Comparison of ENCODE assay signal across 10 mouse cellular contexts in genomic region chr11:5540331-5540730, GRCm38 (mm10). TPM values are rescaled to one million over a fixed set of nuclear protein-coding genes. Genes with fewer than 3 reads are reported as not detected.
A peak's percentile ranks its signal among the peaks of the same experiment; 100 is the strongest.
DNase-seq lines count a peak whose midpoint lies in the region; ATAC-seq lines count a peak whose summit lies in the region.
"Had no signal": no experiment of that assay in that cellular context is flagged by ENCODE, and none has a peak within 500 bp of the region (broad histone marks: within the 10 kb centered on the region; RNA-seq: fewer than 3 reads in every experiment).

No protein-coding gene starts in this region.

- H3K9ac ChIP-seq in lung, embryonic 16.5 days (ENCODE audit: low read length), result peak overlapping the region; percentile 98; the same call in 1 of the 2 replicates
- no peak overlapping the region; the same call in 1 of the 2 replicates for H3K9ac ChIP-seq in forebrain, embryonic 11.5 days (ENCODE audit: low read length)
- H3K9ac ChIP-seq in limb, embryonic 12.5 days (replicated peaks), result peak overlapping the region; percentile 91; the same call in 1 of the 2 replicates
- peak overlapping the region; percentile 75; the same call in 1 of the 2 replicates for H3K9ac ChIP-seq in neural tube, embryonic 15.5 days (replicated peaks)

- no peak for ATAC-seq in lung, embryonic 16.5 days (ENCODE audit: low read depth)
- no peak for ATAC-seq in forebrain, embryonic 11.5 days (replicated peaks; ENCODE audit: low FRiP score)
- ATAC-seq in limb, embryonic 12.5 days (ENCODE audit: insufficient number of reproducible peaks, insufficient read depth, low FRiP score, low TSS enrichment, low read depth), result no peak
- ATAC-seq in neural tube, embryonic 15.5 days (ENCODE audit: low FRiP score), result no peak

- WGBS in lung, embryonic 16.5 days, result 45% methylated on average over 4 of the region's 4 CpGs
- 38% methylated on average over 4 of the region's 4 CpGs for WGBS in forebrain, embryonic 11.5 days
- 57% methylated on average over 4 of the region's 4 CpGs for WGBS in limb, embryonic 12.5 days
- 66% methylated on average over 4 of the region's 4 CpGs for WGBS in neural tube, embryonic 15.5 days

- DNase-seq in lung, postnatal 4 days, result no peak
- DNase-seq in forebrain, embryonic 11.5 days (ENCODE audit: low spot score), result no peak
- DNase-seq in adrenal gland, postnatal 36 days, result no peak
- DNase-seq in left cerebral cortex, postnatal 36 days (ENCODE audit: low spot score in 2 of 2), result no peak
- no peak for DNase-seq in urinary bladder, postnatal 25 days (ENCODE audit: low spot score)

- peaks cover 9% of the 10 kb centered on the region for H3K4me1 ChIP-seq in lung, embryonic 16.5 days (replicated peaks; ENCODE audit: control insufficient read depth, insufficient read depth, low read length)
- H3K4me1 ChIP-seq in forebrain, embryonic 11.5 days (replicated peaks; ENCODE audit: control insufficient read depth, insufficient read depth, low read length), result peaks cover 6% of the 10 kb centered on the region; the same call in 1 of the 2 replicates
- H3K4me1 ChIP-seq in limb, embryonic 12.5 days (replicated peaks), result peaks cover 20% of the 10 kb centered on the region
- H3K4me1 ChIP-seq in neural tube, embryonic 15.5 days, result peaks cover 26% of the 10 kb centered on the region

- peaks cover 5% of the 10 kb centered on the region; the same call in 1 of the 2 replicates for H3K36me3 ChIP-seq in lung, embryonic 16.5 days (ENCODE audit: control insufficient read depth, insufficient read depth, low read length)
- no peaks in the 10 kb centered on the region for H3K36me3 ChIP-seq in forebrain, embryonic 11.5 days (ENCODE audit: control insufficient read depth, insufficient read depth, low read length)
- peaks cover 27% of the 10 kb centered on the region; the same call in 1 of the 2 replicates for H3K36me3 ChIP-seq in limb, embryonic 12.5 days
- 0 out of 2 replicates have a peak, but pooled peaks cover 7% of the 10 kb centered on the region for H3K36me3 ChIP-seq in neural tube, embryonic 15.5 days

- no peak overlapping the region for H3K27ac ChIP-seq in lung, embryonic 16.5 days (ENCODE audit: low read length)
- H3K27ac ChIP-seq in forebrain, embryonic 11.5 days (ENCODE audit: low read depth, low read length), result no peak overlapping the region
- no peak overlapping the region for H3K27ac ChIP-seq in limb, embryonic 12.5 days
- H3K27ac ChIP-seq in neural tube, embryonic 15.5 days (replicated peaks), result no peak overlapping the region
- H3K27ac ChIP-seq: macrophage had no signal

- H3K4me3 ChIP-seq in lung, embryonic 16.5 days (ENCODE audit: low read length), result peak overlapping the region; percentile 93
- H3K4me3 ChIP-seq in forebrain, embryonic 11.5 days (ENCODE audit: low read depth, low read length), result peak overlapping the region; percentile 76
- peak overlapping the region; percentile 89; the same call in 1 of the 2 replicates for H3K4me3 ChIP-seq in limb, embryonic 12.5 days (replicated peaks)
- peak overlapping the region; percentile 69; the same call in 1 of the 2 replicates for H3K4me3 ChIP-seq in neural tube, embryonic 15.5 days (replicated peaks)

- H3K27me3 ChIP-seq in lung, embryonic 16.5 days (ENCODE audit: control insufficient read depth, insufficient read depth, low read depth, low read length), result no peaks in the 10 kb centered on the region
- H3K27me3 ChIP-seq in forebrain, embryonic 11.5 days (ENCODE audit: control insufficient read depth, insufficient read depth, low read length), result no peaks in the 10 kb centered on the region
- no peaks in the 10 kb centered on the region for H3K27me3 ChIP-seq in limb, embryonic 12.5 days
- no peaks in the 10 kb centered on the region for H3K27me3 ChIP-seq in neural tube, embryonic 15.5 days (replicated peaks)

- H3K4me2 ChIP-seq in lung, embryonic 16.5 days (ENCODE audit: low read depth, low read length), result peak overlapping the region; percentile 63
- peak overlapping the region; percentile 83 for H3K4me2 ChIP-seq in forebrain, embryonic 11.5 days (ENCODE audit: low read depth, low read length, severe bottlenecking)
- peak overlapping the region; percentile 74 for H3K4me2 ChIP-seq in limb, embryonic 12.5 days
- peak overlapping the region; percentile 73 for H3K4me2 ChIP-seq in neural tube, embryonic 15.5 days

- intact Hi-C loops in left cerebral cortex, postnatal 36 days (cut with DNase I), result no loop called here

- H3K9me3 ChIP-seq in lung, embryonic 16.5 days (ENCODE audit: control insufficient read depth, low read length), result no peaks in the 10 kb centered on the region
- no peaks in the 10 kb centered on the region for H3K9me3 ChIP-seq in forebrain, embryonic 11.5 days (ENCODE audit: control insufficient read depth, low read length)
- H3K9me3 ChIP-seq in limb, embryonic 12.5 days, result no peaks in the 10 kb centered on the region
- no peaks in the 10 kb centered on the region for H3K9me3 ChIP-seq in neural tube, embryonic 15.5 days (replicated peaks)

RNA-seq across cellular contexts. Expression of gene Ccdc117, which starts 1.7 kb away (rescaled TPM):
- 18.0 and 18.6 TPM in 2 replicates for polyA plus RNA-seq in lung, embryonic 16.5 days (2015; fragmentation: Nextera tagmentation; extraction: Ambion mirVana)
- polyA plus RNA-seq in forebrain, embryonic 11.5 days (2014; fragmentation: Nextera tagmentation; extraction: Ambion mirVana), result 27.9 and 29.9 TPM in 2 replicates
- polyA plus RNA-seq in limb, embryonic 12.5 days (2016; fragmentation: Nextera tagmentation; extraction: Ambion mirVana), result 30.1 and 33.0 TPM in 2 replicates
- 11.2 and 13.0 TPM in 2 replicates for polyA plus RNA-seq in neural tube, embryonic 15.5 days (2015; fragmentation: Nextera tagmentation; extraction: Ambion mirVana)
- 10 to 100 TPM; 33.7 to 37.5 TPM for total RNA-seq in adrenal gland, postnatal 36 days (2021)
- 10 to 100 TPM; 11.2 to 14.6 TPM for total RNA-seq in left cerebral cortex, postnatal 36 days (2021)

RNA-seq across cellular contexts. Expression of gene Xbp1, which starts 19.9 kb away (rescaled TPM):
- 201 and 221 TPM in 2 replicates for polyA plus RNA-seq in lung, embryonic 16.5 days (2015; fragmentation: Nextera tagmentation; extraction: Ambion mirVana)
- polyA plus RNA-seq in forebrain, embryonic 11.5 days (2014; fragmentation: Nextera tagmentation; extraction: Ambion mirVana), result 117 and 119 TPM in 2 replicates
- 127 and 136 TPM in 2 replicates for polyA plus RNA-seq in limb, embryonic 12.5 days (2016; fragmentation: Nextera tagmentation; extraction: Ambion mirVana)
- 154 and 184 TPM in 2 replicates for polyA plus RNA-seq in neural tube, embryonic 15.5 days (2015; fragmentation: Nextera tagmentation; extraction: Ambion mirVana)
- 100 to 1,000 TPM; 199 to 215 TPM for total RNA-seq in adrenal gland, postnatal 36 days (2021)
- 100 to 1,000 TPM in 1 of 2 experiments, 10 to 100 TPM in 1; 88.6 to 102 TPM for total RNA-seq in left cerebral cortex, postnatal 36 days (2021)

RNA-seq across cellular contexts. Expression of gene Ankrd36, which starts 29.2 kb away (rescaled TPM):
- 0.04 TPM in 1 of 2 replicates, not detected in the other for polyA plus RNA-seq in lung, embryonic 16.5 days (2015; fragmentation: Nextera tagmentation; extraction: Ambion mirVana)
- not detected in 2 replicates for polyA plus RNA-seq in forebrain, embryonic 11.5 days (2014; fragmentation: Nextera tagmentation; extraction: Ambion mirVana)
- polyA plus RNA-seq in limb, embryonic 12.5 days (2016; fragmentation: Nextera tagmentation; extraction: Ambion mirVana), result not detected in 2 replicates
- polyA plus RNA-seq in neural tube, embryonic 15.5 days (2015; fragmentation: Nextera tagmentation; extraction: Ambion mirVana), result not detected in 2 replicates
- not detected for total RNA-seq in adrenal gland, postnatal 36 days (2021)
- total RNA-seq in left cerebral cortex, postnatal 36 days (2021), result not detected
- polyA plus RNA-seq: frontal cortex, adult 2 months; macrophage had no signal
